Mouse (Mus musculus): ENCODE data around the gene Kcnk16. TPM values are rescaled to one million over a fixed set of nuclear protein-coding genes. Genes with fewer than 3 reads are reported as not detected.
"Not testable (repeated sequence)": the region's sequence is repeated elsewhere in the genome, so short reads cannot be mapped to it uniquely, and the experiment has no call there.

Gene Kcnk16
- polyA plus RNA-seq (2012; fragmentation: generic; extraction: Trizol), result not detected
- long read RNA-seq, experiment 1, result 0 reads
- long read RNA-seq, experiment 2, result 0 reads

DNA sequence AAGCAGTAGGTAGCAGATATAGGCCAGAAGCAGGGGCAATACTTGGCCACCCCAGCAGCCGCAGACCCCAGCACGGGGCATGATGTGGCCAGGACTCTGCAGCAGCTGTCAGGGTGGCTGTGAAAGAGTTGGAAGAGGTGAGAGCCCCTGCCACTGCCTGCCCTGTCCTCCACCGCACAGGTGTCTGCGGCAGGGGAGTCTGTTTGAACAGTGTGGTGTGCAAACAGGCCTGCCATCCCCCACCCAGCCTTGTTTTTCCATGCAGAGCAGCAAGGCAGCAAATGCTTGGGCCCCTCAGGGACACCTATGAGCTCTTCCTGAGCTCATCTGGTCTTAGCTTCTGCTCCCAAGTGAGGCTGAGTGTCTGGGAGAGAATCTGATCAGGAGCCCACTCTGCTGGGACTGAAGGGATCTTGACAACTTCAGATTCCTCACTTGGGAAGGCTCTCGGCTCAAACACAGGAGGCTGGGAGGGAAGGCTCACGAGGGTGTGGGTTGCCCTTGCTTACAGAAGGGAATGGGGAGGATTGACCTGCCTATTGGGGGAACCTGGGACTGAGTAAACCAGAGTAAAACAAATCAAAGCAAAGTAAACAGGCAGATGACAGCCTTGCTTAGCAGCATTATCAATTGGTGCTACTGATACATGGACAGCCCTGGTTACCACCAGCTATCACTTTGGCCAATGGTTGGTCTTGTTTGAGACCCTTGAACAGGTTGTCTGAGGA lies at the start of gene Kcnk16:
Kcnk16 (minus strand) TSS at position 118 of the 728 bp plus-strand sequence.
- H3K79me2 ChIP-seq (ENCODE audit: control insufficient read depth, insufficient read depth), result no peaks in the 10 kb centered on the region
- H3K36me3 ChIP-seq (ENCODE audit: control insufficient read depth, insufficient read depth), result no peaks in the 10 kb centered on the region
- H3K27me3 ChIP-seq (ENCODE audit: control insufficient read depth, insufficient read depth, insufficient read length), result peaks cover 27% of the 10 kb centered on the region
- no peak for TF ChIP-seq FOSL1 (IDR thresholded peaks at IDR 0.05; ENCODE audit: insufficient read depth, low read length, poor library complexity, severe bottlenecking)
- TF ChIP-seq MAX (IDR thresholded peaks at IDR 0.05), result no peak
- no peak for TF ChIP-seq CEBPB (IDR thresholded peaks at IDR 0.05; ENCODE audit: low read depth)
- TF ChIP-seq MYOD1 (IDR thresholded peaks at IDR 0.05; ENCODE audit: control insufficient read depth, insufficient read length, low read depth), result no peak
- TF ChIP-seq CTCF (IDR thresholded peaks at IDR 0.05; ENCODE audit: control insufficient read depth, insufficient read depth, insufficient read length), result no peak
- no peak for TF ChIP-seq USF1 (IDR thresholded peaks at IDR 0.05; ENCODE audit: low read depth)
- TF ChIP-seq MYOG (IDR thresholded peaks at IDR 0.05; ENCODE audit: control insufficient read depth, extremely low read depth, insufficient read length), result no peak
- no peak within 1 kb of the TSS for H3ac ChIP-seq (ENCODE audit: control insufficient read depth, insufficient read length, low read depth)
- no peak within 1 kb of the TSS for H3K4me3 ChIP-seq (ENCODE audit: insufficient read depth, poor library complexity, severe bottlenecking)
- H3K79me3 ChIP-seq (ENCODE audit: low read depth), result no peaks in the 10 kb centered on the region

- H3K4me3 ChIP-seq (ENCODE audit: insufficient read depth, poor library complexity, severe bottlenecking), result no peak overlapping the region
- H3ac ChIP-seq (ENCODE audit: control insufficient read depth, insufficient read length, low read depth), result no peak overlapping the region
- peaks cover 19% of the 10 kb centered on the region for H3K36me3 ChIP-seq (ENCODE audit: control insufficient read depth, insufficient read depth)
- no peaks in the 10 kb centered on the region for H3K79me3 ChIP-seq (ENCODE audit: low read depth)
- H3K27me3 ChIP-seq (ENCODE audit: control insufficient read depth, insufficient read depth, insufficient read length), result no peaks in the 10 kb centered on the region
- no peaks in the 10 kb centered on the region for H3K79me2 ChIP-seq (ENCODE audit: control insufficient read depth, insufficient read depth)
- no peak for TF ChIP-seq USF1 (IDR thresholded peaks at IDR 0.05; ENCODE audit: low read depth)
- TF ChIP-seq MYOG (IDR thresholded peaks at IDR 0.05; ENCODE audit: control insufficient read depth, extremely low read depth, insufficient read length), result no peak
- no peak for TF ChIP-seq FOSL1 (IDR thresholded peaks at IDR 0.05; ENCODE audit: insufficient read depth, low read length, poor library complexity, severe bottlenecking)
- no peak for TF ChIP-seq CEBPB (IDR thresholded peaks at IDR 0.05; ENCODE audit: low read depth)
- no peak for TF ChIP-seq MYOD1 (IDR thresholded peaks at IDR 0.05; ENCODE audit: control insufficient read depth, insufficient read length, low read depth)
Observed at GRCm38 (mm10) chr14:20315137-20315536, 46.1 kb upstream of the Kcnk16 start.

- H3K79me3 ChIP-seq (ENCODE audit: low read depth); H3K4me3 ChIP-seq (ENCODE audit: insufficient read depth, poor library complexity, severe bottlenecking); H3K36me3 ChIP-seq (ENCODE audit: control insufficient read depth, insufficient read depth); H3K27me3 ChIP-seq (ENCODE audit: control insufficient read depth, insufficient read depth, insufficient read length); H3K79me2 ChIP-seq (ENCODE audit: control insufficient read depth, insufficient read depth); H3ac ChIP-seq (ENCODE audit: control insufficient read depth, insufficient read length, low read depth): not testable (repeated sequence)
Observed at GRCm38 (mm10) chr14:20305085-20305484, 36.1 kb upstream of the Kcnk16 start.

DNA sequence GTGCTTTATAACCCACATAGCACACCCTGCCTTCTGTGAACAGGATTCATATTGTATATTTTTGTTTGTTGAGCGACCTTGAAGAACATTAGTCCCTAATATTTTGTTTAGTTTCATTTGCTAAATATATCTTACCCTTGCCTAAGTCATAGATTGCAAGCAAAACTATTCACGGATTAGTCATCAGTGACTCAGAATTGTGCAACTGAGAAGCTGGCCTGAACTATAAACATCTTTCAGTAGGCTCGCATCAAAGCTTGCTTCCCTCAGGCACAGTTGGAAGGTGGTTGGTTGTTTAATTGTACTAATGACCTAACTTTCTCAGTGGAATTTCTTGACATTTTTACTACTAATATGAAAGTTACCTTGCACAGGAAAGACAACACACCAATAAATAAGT lies 29.1 kb upstream of the Kcnk16 start:
- Histone ChIP-seq H3ac (ENCODE audit: control insufficient read depth, insufficient read length, low read depth) (no peak overlapping the region), H3K36me3 (ENCODE audit: control insufficient read depth, insufficient read depth) (no peaks in the 10 kb centered on the region), H3K79me2 (ENCODE audit: control insufficient read depth, insufficient read depth) (no peaks in the 10 kb centered on the region), H3K27me3 (ENCODE audit: control insufficient read depth, insufficient read depth, insufficient read length) (no peaks in the 10 kb centered on the region), H3K79me3 (ENCODE audit: low read depth) (no peaks in the 10 kb centered on the region), H3K4me3 (ENCODE audit: insufficient read depth, poor library complexity, severe bottlenecking) (no peak overlapping the region)
- TF ChIP-seq MAX (IDR thresholded peaks at IDR 0.05) (peak; percentile 20), FOSL1 (IDR thresholded peaks at IDR 0.05; ENCODE audit: insufficient read depth, low read length, poor library complexity, severe bottlenecking) (peak; percentile 98), CTCF (IDR thresholded peaks at IDR 0.05; ENCODE audit: control insufficient read depth, insufficient read depth, insufficient read length) (no peak), MYOD1 (IDR thresholded peaks at IDR 0.05; ENCODE audit: control insufficient read depth, insufficient read length, low read depth) (no peak), CEBPB (IDR thresholded peaks at IDR 0.05; ENCODE audit: low read depth) (peak; percentile 100), MYOG (IDR thresholded peaks at IDR 0.05; ENCODE audit: control insufficient read depth, extremely low read depth, insufficient read length) (no peak), USF1 (IDR thresholded peaks at IDR 0.05; ENCODE audit: low read depth) (no peak)

DNA sequence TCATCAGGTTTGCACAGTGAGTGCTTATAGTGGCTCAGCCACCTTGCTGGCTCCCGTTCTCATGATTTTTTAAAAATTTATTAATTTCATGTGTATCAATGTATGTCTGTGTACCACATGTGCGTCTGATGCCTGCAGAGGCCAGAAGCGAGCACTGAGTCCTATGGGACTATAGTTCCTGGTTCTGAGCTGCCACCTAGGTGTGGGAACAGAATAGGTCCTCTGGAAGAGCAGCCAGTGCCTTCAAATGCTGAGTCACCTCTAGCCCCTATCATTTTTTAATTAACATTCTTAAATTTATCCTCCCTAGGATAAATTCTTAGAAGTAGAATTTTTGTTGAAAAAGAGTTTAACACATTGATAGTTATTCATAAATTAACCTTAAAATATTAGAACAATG lies 28.6 kb upstream of the Kcnk16 start:
- Histone ChIP-seq H3ac (ENCODE audit: control insufficient read depth, insufficient read length, low read depth) (no peak overlapping the region), H3K79me3 (ENCODE audit: low read depth) (no peaks in the 10 kb centered on the region), H3K36me3 (ENCODE audit: control insufficient read depth, insufficient read depth) (no peaks in the 10 kb centered on the region), H3K4me3 (ENCODE audit: insufficient read depth, poor library complexity, severe bottlenecking) (no peak overlapping the region), H3K79me2 (ENCODE audit: control insufficient read depth, insufficient read depth) (no peaks in the 10 kb centered on the region), H3K27me3 (ENCODE audit: control insufficient read depth, insufficient read depth, insufficient read length) (no peaks in the 10 kb centered on the region)
- no peak for TF ChIP-seq MYOD1 (IDR thresholded peaks at IDR 0.05; ENCODE audit: control insufficient read depth, insufficient read length, low read depth)

DNA sequence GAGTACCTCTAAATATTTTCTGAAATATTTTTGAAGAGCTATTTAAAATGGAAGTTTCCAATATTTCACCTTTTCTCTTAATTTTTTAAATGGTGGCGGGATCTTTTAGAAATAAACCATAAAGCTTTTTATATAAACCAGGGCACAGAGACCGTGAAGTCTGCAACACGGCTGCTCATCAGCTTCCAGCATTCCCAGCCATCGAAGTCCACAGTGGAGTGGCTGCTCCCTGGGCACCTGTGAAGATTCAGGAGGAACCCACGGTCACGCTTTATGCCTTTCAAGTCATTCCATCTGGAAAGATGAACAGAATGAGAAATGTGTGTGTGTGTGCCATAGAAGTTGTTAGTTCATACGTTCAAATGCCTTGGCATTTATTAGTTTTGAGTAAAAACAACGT lies 25.9 kb upstream of the Kcnk16 start:
- Histone ChIP-seq H3K79me2 (ENCODE audit: control insufficient read depth, insufficient read depth) (no peaks in the 10 kb centered on the region), H3K27me3 (ENCODE audit: control insufficient read depth, insufficient read depth, insufficient read length) (no peaks in the 10 kb centered on the region), H3K4me3 (ENCODE audit: insufficient read depth, poor library complexity, severe bottlenecking) (peak overlapping the region; percentile 43), H3K36me3 (ENCODE audit: control insufficient read depth, insufficient read depth) (no peaks in the 10 kb centered on the region), H3ac (ENCODE audit: control insufficient read depth, insufficient read length, low read depth) (peak overlapping the region; percentile 12), H3K79me3 (ENCODE audit: low read depth) (no peaks in the 10 kb centered on the region)
- no peak for TF ChIP-seq MYOD1 (IDR thresholded peaks at IDR 0.05; ENCODE audit: control insufficient read depth, insufficient read length, low read depth)
- no peak for TF ChIP-seq FOSL1 (IDR thresholded peaks at IDR 0.05; ENCODE audit: insufficient read depth, low read length, poor library complexity, severe bottlenecking)
- TF ChIP-seq CTCF (IDR thresholded peaks at IDR 0.05; ENCODE audit: control insufficient read depth, insufficient read depth, insufficient read length), result no peak

All from C2C12 (cell line).